Comparison of ENCODE assay signal across 8 mouse cellular contexts in the genomic region with DNA sequence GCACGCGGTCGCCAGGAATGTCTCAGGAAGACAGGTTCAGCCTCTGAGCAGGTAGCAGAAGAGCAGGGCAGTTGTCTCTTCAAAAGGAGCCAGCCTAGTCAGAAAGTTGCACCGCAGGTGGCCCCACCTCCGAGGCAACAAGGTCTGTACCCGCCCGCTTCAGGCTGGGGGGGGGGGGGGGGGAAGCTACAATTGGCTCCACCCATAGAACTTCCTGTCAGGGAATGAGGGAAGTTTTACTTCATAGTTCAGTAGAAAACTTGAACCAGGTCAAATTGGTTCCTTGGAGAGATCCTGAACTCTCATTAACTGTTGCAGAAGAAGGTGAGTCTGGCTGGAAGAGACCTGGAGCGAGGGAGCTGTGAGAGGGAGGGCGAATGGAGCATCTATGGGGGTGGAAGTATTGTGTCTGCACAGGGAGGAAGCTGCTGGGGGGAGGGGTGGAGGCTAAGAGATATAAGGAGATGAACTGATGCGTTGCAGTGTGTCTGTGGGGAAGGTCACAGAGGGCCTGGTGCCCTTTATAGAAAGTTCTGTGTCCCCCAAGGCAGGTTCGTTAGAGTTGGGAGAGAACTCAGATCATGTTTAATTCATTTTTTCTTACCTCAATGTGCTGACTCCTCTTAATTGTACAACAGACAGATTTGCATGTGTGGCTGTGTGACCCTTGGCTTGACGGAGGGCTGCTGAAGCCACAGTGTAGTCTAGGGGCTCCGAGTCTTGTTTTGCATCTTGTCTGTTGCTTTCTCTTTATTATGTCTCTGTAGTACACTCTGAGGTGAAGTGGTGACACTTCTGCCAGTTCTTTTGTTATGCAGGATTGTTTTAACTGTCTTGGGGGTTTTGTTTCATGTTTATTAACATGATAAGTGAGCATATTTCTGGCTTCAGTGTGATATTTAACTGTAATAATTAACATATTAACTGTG. TPM values are rescaled to one million over a fixed set of nuclear protein-coding genes. Genes with fewer than 3 reads are reported as not detected.
DNase-seq lines count a peak whose midpoint lies in the region; ATAC-seq and TF ChIP-seq lines count a peak whose summit lies in the region.

A gene (plus strand): TSS at position 199 of the 929 bp plus-strand sequence.

- WGBS in hindbrain, postnatal 0 days, result 21% methylated on average over 13 of the region's 13 CpGs
- 9% methylated on average over 11 of the region's 13 CpGs for WGBS in liver, embryonic 13.5 days (ENCODE audit: insufficient replicate concordance)

- no peak within 1 kb of the TSS for H3K27ac ChIP-seq in layer of hippocampus, adult 2 months
- no peak within 1 kb of the TSS for H3K27ac ChIP-seq in embryonic fibroblast, embryonic 13.5 days (ENCODE audit: insufficient read depth, low read length)
- H3K27ac ChIP-seq in hindbrain, postnatal 0 days, result no peak within 1 kb of the TSS
- peak within 1 kb of the TSS; percentile 74 for H3K27ac ChIP-seq in liver, embryonic 13.5 days

- H3K9me3 ChIP-seq in hindbrain, postnatal 0 days (ENCODE audit: low read length), result no peaks in the 10 kb centered on the region
- no peaks in the 10 kb centered on the region for H3K9me3 ChIP-seq in liver, embryonic 13.5 days (replicated peaks)

- no peak for DNase-seq in layer of hippocampus, adult 2 months (ENCODE audit: low spot score in 2 of 2)
- DNase-seq in layer of hippocampus, postnatal 14 days (ENCODE audit: low spot score in 2 of 2), result no peak
- DNase-seq in hindbrain, postnatal 0 days (ENCODE audit: low spot score), result peak; percentile 5
- DNase-seq in liver, embryonic 13.5 days, result peak; percentile 40
- DNase-seq in neural tube, embryonic 10.5 days (ENCODE audit: extremely low spot score, low spot score), result peak; percentile 22
- no peak for DNase-seq in MN1 (ENCODE audit: low spot score)
- DNase-seq in cerebellum, adult 9-11 months, result no peak

- no peaks in the 10 kb centered on the region for H3K4me1 ChIP-seq in embryonic fibroblast, embryonic 13.5 days (ENCODE audit: control insufficient read depth, insufficient read depth, low read length)
- H3K4me1 ChIP-seq in hindbrain, postnatal 0 days (ENCODE audit: insufficient read depth, low read length), result no peaks in the 10 kb centered on the region
- H3K4me1 ChIP-seq in liver, embryonic 13.5 days (replicated peaks), result peaks cover 27% of the 10 kb centered on the region

- H3K9ac ChIP-seq in hindbrain, postnatal 0 days (replicated peaks; ENCODE audit: low read length), result no peak within 1 kb of the TSS
- H3K9ac ChIP-seq in liver, embryonic 13.5 days, result peak within 1 kb of the TSS; percentile 62

- H3K4me3 ChIP-seq in layer of hippocampus, adult 2 months, result peak within 1 kb of the TSS; percentile 9; the same call in 1 of the 2 replicates
- H3K4me3 ChIP-seq in embryonic fibroblast, embryonic 13.5 days (ENCODE audit: insufficient read depth, low read length), result peak within 1 kb of the TSS; percentile 33
- H3K4me3 ChIP-seq in hindbrain, postnatal 0 days (ENCODE audit: low read length), result peak within 1 kb of the TSS; percentile 9; the same call in 1 of the 2 replicates
- H3K4me3 ChIP-seq in liver, embryonic 13.5 days (replicated peaks), result peak within 1 kb of the TSS; percentile 59

- TF ChIP-seq CTCF in layer of hippocampus, adult 2 months (conservative IDR thresholded peaks at IDR 0.05), result no peak
- no peak for TF ChIP-seq CTCF in embryonic fibroblast, embryonic 13.5 days (IDR thresholded peaks at IDR 0.05; ENCODE audit: borderline replicate concordance, insufficient read depth, low read length)
- no peak for TF ChIP-seq CTCF in hindbrain, postnatal 0 days (IDR thresholded peaks at IDR 0.05; ENCODE audit: low read depth)

- no peak for ATAC-seq in hindbrain, postnatal 0 days
- peak; percentile 86 for ATAC-seq in liver, embryonic 13.5 days (ENCODE audit: low read depth)

- TF ChIP-seq POLR2A in embryonic fibroblast, embryonic 13.5 days (IDR thresholded peaks at IDR 0.05; ENCODE audit: low read depth, low read length), result no peak

- peak within 1 kb of the TSS; percentile 30 for H3K4me2 ChIP-seq in hindbrain, postnatal 0 days (ENCODE audit: low read depth, low read length)
- H3K4me2 ChIP-seq in liver, embryonic 13.5 days, result peak within 1 kb of the TSS; percentile 70

- no peaks in the 10 kb centered on the region for H3K27me3 ChIP-seq in hindbrain, postnatal 0 days (ENCODE audit: insufficient read depth, low read length)
- H3K27me3 ChIP-seq in liver, embryonic 13.5 days, result no peaks in the 10 kb centered on the region

- H3K36me3 ChIP-seq in hindbrain, postnatal 0 days (ENCODE audit: insufficient read depth, low read length), result no peaks in the 10 kb centered on the region
- H3K36me3 ChIP-seq in liver, embryonic 13.5 days, result 0 out of 2 replicates have a peak, but pooled peaks cover 4% of the 10 kb centered on the region

RNA-seq across cellular contexts. Expression of the gene that starts here (rescaled TPM):
- total RNA-seq in layer of hippocampus, adult 2 months (2021), result under 1 TPM; 0.42 to 0.44 TPM
- under 1 TPM; 0.55 to 0.62 TPM for total RNA-seq in layer of hippocampus, postnatal 14 days (2021)
- polyA plus RNA-seq in embryonic fibroblast, embryonic 13.5 days (2011; ENCODE audit: insufficient read length, low read depth, missing spikeins), result 1.5 and 1.7 TPM in 2 replicates
- total RNA-seq in hindbrain, postnatal 0 days (2014; rRNA removed), result 2.1 and 2.4 TPM in 2 replicates
- 1.2 and 2.0 TPM in 2 replicates for polyA plus RNA-seq in hindbrain, postnatal 0 days (2015; fragmentation: Nextera tagmentation; extraction: Ambion mirVana)
- 10.9 and 12.1 TPM in 2 replicates for polyA plus RNA-seq in liver, embryonic 13.5 days (2015; fragmentation: Nextera tagmentation; extraction: Ambion mirVana)

Comparison
In these comparisons a context has a peak if more than half of its experiments do, and no peak if none do; other contexts are left out.
1. DNase-seq: peak in hindbrain, postnatal 0 days (single experiment), liver, embryonic 13.5 days (single experiment) and neural tube, embryonic 10.5 days (single experiment); none in layer of hippocampus, adult 2 months (0 of 2), layer of hippocampus, postnatal 14 days (0 of 2), MN1 (single experiment) and cerebellum, adult 9-11 months (single experiment).
2. H3K4me3 ChIP-seq: peak in every context shown above with its lines; median percentile 59 in liver, embryonic 13.5 days; 33 in embryonic fibroblast, embryonic 13.5 days; 9 in layer of hippocampus, adult 2 months; 9 in hindbrain, postnatal 0 days.